Mouse (Mus musculus) embryonic facial prominence, embryonic 11.5 days (tissue): ENCODE results near the gene Sema5b. TPM values are rescaled to one million over a fixed set of nuclear protein-coding genes. Genes with fewer than 3 reads are reported as not detected.

ENCODE experiments used
- ATAC-seq: fragments of 200-750 bp; cut with Nextera tagmentation; replicated peaks from 2 replicates; pipeline ENCODE4 v1.8.0; 2017; ENCODE audit warnings: low read depth; ENCODE audit not compliant: insufficient number of reproducible peaks, low FRiP score, low TSS enrichment
- DNase-seq: peaks from one replicate; pipeline ENCODE4 v3.0.0-alpha.2; 2015; ENCODE audit warnings: low spot score
- H3K27ac ChIP-seq: fragments of 300-500 bp; sonication (generic); replicated peaks from 2 replicates; pipeline ENCODE4 v1.5.1; 2014; ENCODE audit warnings: mild to moderate bottlenecking, low read depth, low read length, control low read depth
- H3K27me3 ChIP-seq: fragments of 300-500 bp; sonication (generic); 2 replicates; pipeline ENCODE4 v1.6.1; 2014; ENCODE audit warnings: mild to moderate bottlenecking, low read length, moderate library complexity, mixed read lengths; ENCODE audit not compliant: control insufficient read depth, insufficient read depth
- H3K36me3 ChIP-seq: fragments of 300-500 bp; sonication (generic); replicated peaks from 2 replicates; pipeline ENCODE4 v1.6.1; 2014; ENCODE audit warnings: low read depth, mild to moderate bottlenecking, low read length, moderate library complexity, mixed read lengths; ENCODE audit not compliant: control insufficient read depth, insufficient read depth
- H3K4me1 ChIP-seq: fragments of 300-500 bp; sonication (generic); 2 replicates; pipeline ENCODE4 v1.6.1; 2014; ENCODE audit warnings: low read length, mixed read lengths; ENCODE audit not compliant: control insufficient read depth, insufficient read depth
- H3K4me2 ChIP-seq: fragments of 300-500 bp; sonication (generic); 2 replicates; pipeline ENCODE4 v1.6.1; 2014; ENCODE audit warnings: low read depth, mild to moderate bottlenecking, control low read depth, low read length, moderate library complexity
- H3K4me3 ChIP-seq: fragments of 300-500 bp; sonication (generic); 2 replicates; pipeline ENCODE4 v1.5.1; 2014; ENCODE audit warnings: low read depth, low read length, control low read depth
- H3K9ac ChIP-seq: fragments of 300-500 bp; sonication (generic); replicated peaks from 2 replicates; pipeline ENCODE4 v1.6.1; 2014; ENCODE audit warnings: mild to moderate bottlenecking, control low read depth, low read length
- H3K9me3 ChIP-seq: fragments of 300-500 bp; sonication (generic); replicated peaks from 2 replicates; pipeline ENCODE4 v1.6.1; 2016; ENCODE audit warnings: mild to moderate bottlenecking, low read length, inconsistent platforms, mixed read lengths; ENCODE audit not compliant: control insufficient read depth
- WGBS: fragments of 180-500 bp; shearing (Covaris S2); extraction: QIAGEN DNeasy Blood & Tissue Kit; methylation state at CpG from one replicate; pipeline ENCODE4 v1.1.7; 2014; 5-methylcytosine and 5-hydroxymethylcytosine counted together
- polyA plus RNA-seq: library from polyadenylated mRNA; unstranded; fragments of >200 nt; fragmentation: Nextera tagmentation; extraction: Ambion mirVana; gene quantifications from 2 replicates; pipeline ENCODE4 v1.2.1, GENCODE M21; 2014

Gene Sema5b
- polyA plus RNA-seq, 1 experiment from 2014 or later: 2.9 TPM

- Histone ChIP-seq H3K36me3 (no peaks in the 10 kb centered on the region), H3K27me3 (no peaks in the 10 kb centered on the region), H3K27ac (no peak overlapping the region), H3K4me3 (no peak overlapping the region), H3K9ac (no peak overlapping the region), H3K4me2 (no peak overlapping the region), H3K4me1 (peaks cover 3% of the 10 kb centered on the region; the same call in 1 of the 2 replicates), H3K9me3 (no peaks in the 10 kb centered on the region)
- ATAC-seq (no peak), DNase-seq (no peak)
- 80% methylated on average over 5 of the region's 5 CpGs for WGBS
Observed at GRCm38 (mm10) chr16:35600282-35600681, 59.3 kb downstream of the Sema5b start.

- no peak overlapping the region for H3K4me3 ChIP-seq
- no peaks in the 10 kb centered on the region for H3K36me3 ChIP-seq
- H3K4me2 ChIP-seq: no peak overlapping the region
- H3K4me1 ChIP-seq: peaks cover under 1% of the 10 kb centered on the region; the same call in 1 of the 2 replicates
- ATAC-seq (no peak), DNase-seq (no peak)
- no peaks in the 10 kb centered on the region for H3K9me3 ChIP-seq
- no peaks in the 10 kb centered on the region for H3K27me3 ChIP-seq
- no peak overlapping the region for H3K9ac ChIP-seq
- WGBS: 94% methylated on average over 6 of the region's 6 CpGs
- H3K27ac ChIP-seq: no peak overlapping the region
Observed at GRCm38 (mm10) chr16:35601426-35601825, 60.5 kb downstream of the Sema5b start.

GRCm38 (mm10) chr16:35602529-35602928 lies 61.6 kb downstream of the Sema5b start:
- H3K4me3 ChIP-seq: no peak overlapping the region
- H3K4me2 ChIP-seq: no peak overlapping the region
- no peaks in the 10 kb centered on the region for H3K36me3 ChIP-seq
- no peaks in the 10 kb centered on the region for H3K4me1 ChIP-seq
- H3K27me3 ChIP-seq: no peaks in the 10 kb centered on the region
- no peak overlapping the region for H3K27ac ChIP-seq
- no peak overlapping the region for H3K9ac ChIP-seq
- DNase-seq (no peak), ATAC-seq (no peak)
- H3K9me3 ChIP-seq: no peaks in the 10 kb centered on the region
- 79% methylated on average over 9 of the region's 9 CpGs for whole genome bisulfite sequencing

- Histone ChIP-seq H3K9me3 (no peaks in the 10 kb centered on the region), H3K4me2 (no peak overlapping the region), H3K27ac (no peak overlapping the region), H3K9ac (no peak overlapping the region), H3K27me3 (no peaks in the 10 kb centered on the region), H3K4me3 (no peak overlapping the region), H3K36me3 (no peaks in the 10 kb centered on the region), H3K4me1 (no peaks in the 10 kb centered on the region)
- ATAC-seq (peak; percentile 21; the same call in 1 of the 2 replicates), DNase-seq (no peak)
- 73% methylated on average over 20 of the region's 20 CpGs for WGBS
Observed at GRCm38 (mm10) chr16:35603729-35604522, 63.0 kb downstream of the Sema5b start.

DNA sequence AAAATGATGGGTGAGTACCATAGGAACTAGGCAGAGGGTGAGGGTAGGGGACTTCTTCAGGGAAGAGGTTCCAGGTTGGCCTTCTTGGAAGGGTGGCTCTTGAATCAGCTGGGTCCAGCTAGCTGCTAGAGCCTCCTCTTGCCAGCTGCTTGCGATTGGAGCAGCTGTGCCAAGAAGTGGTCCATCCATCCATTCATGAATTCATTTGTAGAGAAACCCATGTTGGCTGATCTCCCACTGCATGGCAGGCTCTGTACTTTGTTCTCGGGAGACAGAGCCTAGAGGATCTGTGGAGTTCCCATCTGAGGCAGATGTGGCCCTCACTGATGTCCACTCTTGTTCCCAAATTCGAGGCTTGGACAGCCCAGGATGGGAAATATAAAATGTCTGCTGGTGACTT lies 66.3 kb downstream of the Sema5b start:
- no peak overlapping the region for H3K9ac ChIP-seq
- no peak overlapping the region for H3K27ac ChIP-seq
- H3K4me1 ChIP-seq: no peaks in the 10 kb centered on the region
- no peaks in the 10 kb centered on the region for H3K36me3 ChIP-seq
- no peak overlapping the region for H3K4me2 ChIP-seq
- no peaks in the 10 kb centered on the region for H3K27me3 ChIP-seq
- 84% methylated on average over 3 of the region's 3 CpGs for WGBS
- DNase-seq: no peak
- no peak overlapping the region for H3K4me3 ChIP-seq
- H3K9me3 ChIP-seq: no peaks in the 10 kb centered on the region
- ATAC-seq: no peak

GRCm38 (mm10) chr16:35608244-35608643 lies 67.3 kb downstream of the Sema5b start:
- H3K36me3 ChIP-seq: no peaks in the 10 kb centered on the region
- no peaks in the 10 kb centered on the region for H3K27me3 ChIP-seq
- no peaks in the 10 kb centered on the region for H3K9me3 ChIP-seq
- ATAC-seq (no peak), DNase-seq (no peak)
- no peak overlapping the region for H3K9ac ChIP-seq
- no peak overlapping the region for H3K4me3 ChIP-seq
- H3K27ac ChIP-seq: no peak overlapping the region
- 29% methylated on average over 3 of the region's 3 CpGs for WGBS
- H3K4me1 ChIP-seq: no peaks in the 10 kb centered on the region
- no peak overlapping the region for H3K4me2 ChIP-seq

DNA sequence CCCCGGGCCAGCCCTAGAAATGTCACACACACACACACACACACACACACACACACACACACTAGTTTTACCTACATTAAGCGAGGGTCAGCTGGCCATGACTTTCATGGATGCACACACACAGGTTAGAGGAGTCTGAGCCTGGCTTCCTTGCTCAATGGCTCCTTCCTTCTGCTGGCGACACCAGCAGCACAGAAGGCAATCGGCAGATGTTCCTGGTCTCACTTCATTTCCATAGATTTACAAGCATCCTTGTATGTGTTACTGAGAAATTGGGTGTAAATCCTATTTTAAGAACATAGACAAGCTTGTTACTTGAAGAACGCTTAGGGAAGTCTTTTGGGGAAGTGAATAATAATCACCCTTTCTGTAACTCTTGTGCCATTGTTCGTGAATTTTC lies 68.6 kb downstream of the Sema5b start:
- WGBS: 78% methylated on average over 6 of the region's 6 CpGs
- H3K9ac ChIP-seq: no peak overlapping the region
- H3K4me2 ChIP-seq: no peak overlapping the region
- no peaks in the 10 kb centered on the region for H3K27me3 ChIP-seq
- no peaks in the 10 kb centered on the region for H3K36me3 ChIP-seq
- DNase-seq (no peak), ATAC-seq (no peak)
- H3K4me1 ChIP-seq: no peaks in the 10 kb centered on the region
- no peak overlapping the region for H3K4me3 ChIP-seq
- no peak overlapping the region for H3K27ac ChIP-seq
- H3K9me3 ChIP-seq: no peaks in the 10 kb centered on the region

DNA sequence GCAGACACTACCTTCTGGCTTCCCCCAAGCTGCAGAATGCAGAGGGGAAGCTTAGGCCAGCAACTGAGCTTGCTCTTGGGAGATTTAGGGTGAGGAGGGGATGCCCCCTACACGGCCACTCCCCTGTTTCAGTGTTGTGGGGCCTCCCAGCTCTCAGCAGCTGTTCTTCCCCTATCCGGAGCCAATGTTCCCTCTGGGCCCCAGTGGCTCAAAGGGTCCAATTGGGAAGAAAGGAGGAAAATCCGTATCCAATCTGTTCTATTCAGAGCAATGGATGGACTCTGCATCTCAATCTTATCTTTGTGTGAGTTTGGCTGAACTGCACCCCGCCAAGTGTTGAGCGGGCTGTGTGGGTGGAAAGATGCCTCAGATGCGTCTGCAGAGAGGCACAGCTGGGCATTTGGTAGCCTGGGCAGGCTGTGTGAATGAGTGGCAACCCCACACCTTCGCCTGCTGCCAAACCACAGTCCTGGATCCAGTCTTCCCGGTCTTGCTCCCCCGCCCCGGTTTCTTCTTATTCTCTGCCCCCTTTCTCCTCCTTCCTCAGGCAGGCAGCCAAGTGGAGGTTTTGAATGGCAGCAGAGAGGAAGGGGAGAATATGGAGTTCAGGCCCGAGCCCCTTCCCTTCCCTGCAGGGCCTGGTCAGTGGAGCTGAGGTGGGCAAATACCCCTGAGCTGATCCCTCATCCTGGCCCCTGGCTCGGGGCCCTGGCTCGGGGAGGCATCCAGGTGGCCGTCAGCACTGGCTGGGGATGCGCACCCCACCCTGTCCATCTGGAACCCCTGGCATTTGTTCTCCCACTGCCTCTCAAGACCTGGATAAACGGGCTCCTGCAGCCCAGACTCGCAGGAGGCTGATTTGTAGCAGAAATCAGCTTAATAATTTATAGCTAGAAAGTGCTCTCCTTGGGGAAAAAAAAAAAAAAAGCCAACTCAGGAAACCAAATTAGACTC lies 73.2 kb downstream of the Sema5b start:
- 59% methylated on average over 17 of the region's 17 CpGs for WGBS
- Histone ChIP-seq H3K4me2 (no peak overlapping the region), H3K4me1 (no peaks in the 10 kb centered on the region), H3K27ac (no peak overlapping the region), H3K27me3 (no peaks in the 10 kb centered on the region), H3K9ac (no peak overlapping the region), H3K36me3 (no peaks in the 10 kb centered on the region), H3K4me3 (no peak overlapping the region), H3K9me3 (no peaks in the 10 kb centered on the region)
- ATAC-seq: no peak; the same call in 1 of the 2 replicates
- no peak for DNase-seq
